Mouse (Mus musculus) heart, postnatal 25 days (tissue): ENCODE results near the gene Acsl5. TPM values are rescaled to one million over a fixed set of nuclear protein-coding genes. Genes with fewer than 3 reads are reported as not detected.
A peak's percentile ranks its signal among the peaks of the same experiment; 100 is the strongest.

Source experiments
- DNase-seq: peaks from one replicate; pipeline ENCODE4 v3.0.0; 2022; ENCODE audit warnings: low spot score
- intact Hi-C: fragments of 180-260 bp; cut with DNase I; formaldehyde crosslinking; loops from one replicate; pipeline ENCODE4 v1.15.1; 2025
- total RNA-seq, 2 experiments: library from RNA; stranded (reverse); gene quantifications; 2 replicates each; pipeline ENCODE4 v1.2.3; 2021

Gene Acsl5
- total RNA-seq, 2 experiments from 2014 or later = 10.8 to 11.4 TPM

- DNase-seq = peak; percentile 66
Observed at GRCm38 (mm10) chr19:55316109-55316714, 64.5 kb downstream of the Acsl5 start, which contains the start of gene Vti1a. Vti1a (plus strand) TSS chr19:55316295.

GRCm38 (mm10) chr19:55316901-55317300 lies 65.2 kb downstream of the Acsl5 start:
- no peak for DNase-seq
- intact Hi-C loops = loop anchor here (10.0 kb wide), 1 partner anchor 212 kb away; no protein-coding TSS in a partner anchor

More at GRCm38 (mm10) chr19:55316109-55316714, 64.5 kb downstream of the Acsl5 start, which contains the start of gene Vti1a:
- intact Hi-C loops = loop anchor here (10.0 kb wide), 1 partner anchor 211 kb away; no protein-coding TSS in a partner anchor

- no peak for DNase-seq
- intact Hi-C loops = loop anchor here (10.0 kb wide), 1 partner anchor 214 kb away; no protein-coding TSS in a partner anchor
Observed at GRCm38 (mm10) chr19:55319036-55319435, 67.3 kb downstream of the Acsl5 start.

GRCm38 (mm10) chr19:55319521-55319920 lies 67.8 kb downstream of the Acsl5 start:
- DNase-seq = no peak
- intact Hi-C loops = loop anchor here (10.0 kb wide), 1 partner anchor 215 kb away; no protein-coding TSS in a partner anchor

- no peak for DNase-seq
Observed at GRCm38 (mm10) chr19:55322604-55323003, 70.9 kb downstream of the Acsl5 start.

GRCm38 (mm10) chr19:55327510-55327909 lies 75.8 kb downstream of the Acsl5 start:
- no peak for DNase-seq
- intact Hi-C loops = no loop called here

More at GRCm38 (mm10) chr19:55322604-55323003, 70.9 kb downstream of the Acsl5 start:
- intact Hi-C loops = no loop called here

GRCm38 (mm10) chr19:55331776-55332175 lies 80.0 kb downstream of the Acsl5 start:
- intact Hi-C loops = loop anchor here (10.0 kb wide), 2 partner anchors 413 to 563 kb away; partner anchors contain the start of gene Tcf7l2

GRCm38 (mm10) chr19:55332641-55333268 lies 81.0 kb downstream of the Acsl5 start:
- intact Hi-C loops = loop anchor here (10.0 kb wide), 2 partner anchors 412 to 562 kb away; partner anchors contain the start of gene Tcf7l2
- DNase-seq = peak; percentile 13

More at GRCm38 (mm10) chr19:55331776-55332175, 80.0 kb downstream of the Acsl5 start:
- DNase-seq = no peak

GRCm38 (mm10) chr19:55335881-55336280 lies 84.1 kb downstream of the Acsl5 start:
- DNase-seq = no peak
- intact Hi-C loops = loop anchor here (1.0 to 10.0 kb wide), 4 partner anchors 409 to 919 kb away; partner anchors contain the start of gene Tcf7l2

- intact Hi-C loops = loop anchor here (1.0 to 10.0 kb wide), 4 partner anchors 408 to 919 kb away; partner anchors contain the start of gene Tcf7l2
- DNase-seq = no peak
Observed at GRCm38 (mm10) chr19:55336441-55336840, 84.7 kb downstream of the Acsl5 start.

GRCm38 (mm10) chr19:55337066-55337465 lies 85.3 kb downstream of the Acsl5 start:
- DNase-seq = no peak
- intact Hi-C loops = loop anchor here (10.0 kb wide), 2 partner anchors 408 to 558 kb away; partner anchors contain the start of gene Tcf7l2

- intact Hi-C loops = loop anchor here (10.0 kb wide), 2 partner anchors 407 to 557 kb away; partner anchors contain the start of gene Tcf7l2
- no peak for DNase-seq
Observed at GRCm38 (mm10) chr19:55337664-55338063, 85.9 kb downstream of the Acsl5 start.

- DNase-seq = no peak
- intact Hi-C loops = no loop called here
Observed at GRCm38 (mm10) chr19:55340521-55340920, 88.8 kb downstream of the Acsl5 start.

- intact Hi-C loops = no loop called here
- DNase-seq = no peak
Observed at GRCm38 (mm10) chr19:55341377-55341776, 89.6 kb downstream of the Acsl5 start.

- intact Hi-C loops = no loop called here
- DNase-seq = no peak
Observed at GRCm38 (mm10) chr19:55342423-55342822, 90.7 kb downstream of the Acsl5 start.

- no peak for DNase-seq
- intact Hi-C loops = no loop called here
Observed at GRCm38 (mm10) chr19:55343274-55343673, 91.5 kb downstream of the Acsl5 start.

Other genes with a start within 250 kb of the Acsl5 start
- 100 to 1,000 TPM; 143 to 173 TPM for gene Gpam, start 124.7 kb upstream of the Acsl5 start, total RNA-seq
- gene Tectb, start 71.2 kb upstream of the Acsl5 start, total RNA-seq = under 1 TPM in 1 of 2 experiments, not detected in 1; 0.21 TPM
- gene Gucy2g, start 10.7 kb upstream of the Acsl5 start, total RNA-seq = under 1 TPM; 0.08 to 0.10 TPM
- 10 to 100 TPM; 19.1 to 19.3 TPM for gene Zdhhc6, start 64.1 kb downstream of the Acsl5 start, total RNA-seq
- gene Vti1a, start 64.4 kb downstream of the Acsl5 start, total RNA-seq = 10 to 100 TPM; 14.0 to 16.5 TPM